Mouse (Mus musculus) ES-Bruce4 (cell line): ENCODE results near the gene Ankmy2. TPM values are rescaled to one million over a fixed set of nuclear protein-coding genes. Genes with fewer than 3 reads are reported as not detected.

Experiments
- H3K27ac ChIP-seq: 2 replicates; pipeline ENCODE4 v1.5.1; 2012; ENCODE audit warnings: low read length, inconsistent platforms; ENCODE audit not compliant: insufficient read depth
- H3K27me3 ChIP-seq: 2 replicates; pipeline ENCODE4 v1.6.1; 2012; ENCODE audit warnings: mild to moderate bottlenecking, low read length, inconsistent platforms; ENCODE audit not compliant: control insufficient read depth, poor library complexity, insufficient read depth, severe bottlenecking
- H3K36me3 ChIP-seq: 2 replicates; pipeline ENCODE4 v1.6.1; 2012; ENCODE audit warnings: inconsistent platforms, mild to moderate bottlenecking, low read length, moderate library complexity; ENCODE audit not compliant: control insufficient read depth, poor library complexity, insufficient read depth, severe bottlenecking
- H3K4me1 ChIP-seq: one replicate; pipeline ENCODE4 v1.8.1; 2011; ENCODE audit warnings: low read length; ENCODE audit not compliant: control insufficient read depth, insufficient read depth
- H3K4me3 ChIP-seq: 2 replicates; pipeline ENCODE4 v1.5.1; 2011; ENCODE audit warnings: low read depth, mild to moderate bottlenecking, low read length
- H3K9ac ChIP-seq: 2 replicates; pipeline ENCODE4 v1.6.1; 2012; ENCODE audit warnings: low read depth, mild to moderate bottlenecking, inconsistent platforms; ENCODE audit not compliant: poor library complexity, severe bottlenecking
- H3K9me3 ChIP-seq: replicated peaks from 2 replicates; pipeline ENCODE4 v1.6.1; 2012; ENCODE audit warnings: mild to moderate bottlenecking, low read length, inconsistent platforms; ENCODE audit not compliant: control insufficient read depth, poor library complexity, insufficient read depth, severe bottlenecking
- CTCF ChIP-seq: IDR thresholded peaks from one replicate; pipeline ENCODE4 v1.8.1; 2011; ENCODE audit warnings: low read depth, low read length
- EP300 ChIP-seq: IDR thresholded peaks from 2 replicates; pipeline ENCODE4 v1.6.1; 2011; ENCODE audit warnings: low read depth, low read length; ENCODE audit not compliant: insufficient read depth
- POLR2A ChIP-seq: IDR thresholded peaks from one replicate; pipeline ENCODE4 v1.8.1; 2011; ENCODE audit warnings: low read length; ENCODE audit not compliant: insufficient read depth
- polyA plus RNA-seq: library from polyadenylated mRNA; stranded (reverse); fragments of >200 nt; gene quantifications from 2 replicates; pipeline ENCODE4 v1.2.4, GENCODE M21; 2011; ENCODE audit warnings: low read depth; ENCODE audit not compliant: missing spikeins, insufficient read depth, insufficient read length

Gene Ankmy2
- polyA plus RNA-seq, 1 experiment: 25.1 TPM

DNA sequence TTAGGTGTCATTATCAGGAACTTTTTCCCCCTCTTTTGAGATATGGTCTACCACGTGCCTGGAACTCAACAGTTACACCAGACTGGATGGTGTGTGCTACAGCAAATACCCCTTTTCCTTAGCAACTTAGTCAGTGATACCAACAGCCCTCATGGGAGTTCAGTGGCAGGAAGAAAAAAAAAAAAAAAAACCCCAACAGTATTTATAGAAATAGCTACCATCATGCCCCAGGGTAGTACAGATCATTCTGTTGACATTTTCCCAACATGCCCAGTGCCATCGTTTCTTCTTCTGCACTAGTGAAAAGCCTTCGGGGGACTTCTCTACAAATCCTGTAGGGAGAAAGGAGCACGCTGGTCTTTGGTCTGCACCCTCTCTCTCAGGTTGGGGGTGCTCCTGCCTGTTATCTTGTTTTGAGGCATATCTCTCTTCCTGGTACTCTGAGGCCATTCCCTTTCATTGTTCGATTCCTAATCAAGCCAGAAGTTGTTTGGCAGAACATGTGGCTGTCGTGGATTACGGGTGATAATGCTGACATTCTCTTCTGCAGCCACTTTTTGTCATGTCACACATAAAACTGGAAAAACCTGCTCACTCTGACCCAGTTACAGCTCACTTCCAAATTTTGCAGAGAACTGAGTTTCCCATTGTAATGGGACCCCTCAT is 7.3 kb downstream of the Ankmy2 start:
- Histone ChIP-seq H3K4me1 (peaks cover 3% of the 10 kb centered on the region), H3K27ac (no peak overlapping the region), H3K36me3 (no peaks in the 10 kb centered on the region), H3K27me3 (no peaks in the 10 kb centered on the region), H3K4me3 (no peak overlapping the region), H3K9me3 (no peaks in the 10 kb centered on the region), H3K9ac (no peak overlapping the region)
- TF ChIP-seq CTCF (no peak), EP300 (no peak), POLR2A (no peak)

DNA sequence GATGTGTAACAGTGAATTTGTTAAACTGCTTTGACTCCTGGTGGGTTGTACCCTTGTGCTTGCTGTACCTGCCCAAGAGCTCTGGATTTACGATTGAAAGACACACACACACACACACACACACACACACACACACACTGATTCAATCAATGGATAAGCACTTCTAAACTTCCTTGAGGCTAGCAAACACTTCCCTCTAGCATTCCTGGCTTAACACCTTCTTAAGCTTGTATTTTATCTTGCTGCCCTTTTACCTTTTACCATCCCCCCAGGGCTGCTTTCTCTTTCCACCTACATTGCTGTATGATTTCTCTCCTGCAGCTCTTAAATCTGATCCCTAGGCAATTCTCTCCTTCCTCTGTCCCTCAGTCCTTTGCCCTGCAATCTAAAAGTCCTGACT is 8.4 kb downstream of the Ankmy2 start:
- TF ChIP-seq CTCF (no peak), POLR2A (no peak), EP300 (no peak)
- peaks cover 3% of the 10 kb centered on the region for H3K4me1 ChIP-seq
- no peaks in the 10 kb centered on the region for H3K27me3 ChIP-seq
- no peak overlapping the region for H3K9ac ChIP-seq
- no peak overlapping the region for H3K4me3 ChIP-seq
- no peak overlapping the region for H3K27ac ChIP-seq
- no peaks in the 10 kb centered on the region for H3K36me3 ChIP-seq
- H3K9me3 ChIP-seq: no peaks in the 10 kb centered on the region

DNA sequence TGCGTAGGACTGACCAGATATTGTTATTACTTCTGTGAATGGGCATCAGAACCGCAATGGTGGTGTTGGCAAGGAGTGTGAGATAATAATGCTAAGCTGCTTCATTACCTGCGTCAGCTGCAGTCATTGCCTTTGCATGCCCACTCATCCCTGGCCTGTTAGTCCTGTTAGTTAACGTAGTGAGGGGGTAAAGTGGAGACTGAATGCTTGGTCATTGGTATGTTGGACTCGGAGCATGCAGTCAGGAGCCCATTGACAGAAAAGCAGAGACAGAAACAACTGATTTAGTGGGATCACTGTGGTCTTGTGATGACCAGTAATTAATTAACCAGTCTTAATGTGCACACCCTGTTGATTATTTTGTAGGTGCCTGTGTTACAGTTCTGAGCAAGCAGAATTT is 20.3 kb downstream of the Ankmy2 start:
- H3K4me1 ChIP-seq: no peaks in the 10 kb centered on the region
- no peaks in the 10 kb centered on the region for H3K9me3 ChIP-seq
- H3K36me3 ChIP-seq: no peaks in the 10 kb centered on the region; the same call in 1 of the 2 replicates

DNA sequence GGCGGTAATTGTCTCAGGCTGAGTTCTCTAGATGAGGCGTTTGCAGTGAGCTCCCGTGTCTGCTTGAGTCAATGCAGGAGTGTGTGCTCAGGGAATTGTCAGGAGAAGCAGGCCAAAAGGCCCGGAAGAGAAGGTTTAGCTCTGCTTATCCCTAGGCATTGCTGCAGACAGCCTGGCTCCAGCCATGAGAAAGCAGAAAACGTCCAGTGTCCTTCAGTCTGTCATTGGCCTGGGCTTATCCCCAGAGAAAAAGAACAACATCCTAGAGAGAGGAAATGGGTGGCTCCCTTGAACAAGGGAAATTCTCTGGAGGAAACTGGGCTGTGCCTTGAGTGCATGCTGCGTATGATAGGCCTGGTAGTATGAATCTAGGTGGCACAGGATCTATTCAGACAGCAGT is 25.7 kb downstream of the Ankmy2 start:
- TF ChIP-seq CTCF (no peak), EP300 (no peak), POLR2A (no peak)
- Histone ChIP-seq H3K4me3 (no peak overlapping the region), H3K27ac (no peak overlapping the region), H3K27me3 (no peaks in the 10 kb centered on the region), H3K36me3 (peaks cover 2% of the 10 kb centered on the region; the same call in 1 of the 2 replicates), H3K9ac (no peak overlapping the region), H3K9me3 (no peaks in the 10 kb centered on the region), H3K4me1 (no peaks in the 10 kb centered on the region)

More for the DNA sequence above, 20.3 kb downstream of the Ankmy2 start:
- Histone ChIP-seq H3K27me3 (no peaks in the 10 kb centered on the region), H3K4me3 (no peak overlapping the region), H3K9ac (no peak overlapping the region), H3K27ac (no peak overlapping the region)
- no peak for TF ChIP-seq EP300
- TF ChIP-seq CTCF: no peak
- no peak for TF ChIP-seq POLR2A

DNA sequence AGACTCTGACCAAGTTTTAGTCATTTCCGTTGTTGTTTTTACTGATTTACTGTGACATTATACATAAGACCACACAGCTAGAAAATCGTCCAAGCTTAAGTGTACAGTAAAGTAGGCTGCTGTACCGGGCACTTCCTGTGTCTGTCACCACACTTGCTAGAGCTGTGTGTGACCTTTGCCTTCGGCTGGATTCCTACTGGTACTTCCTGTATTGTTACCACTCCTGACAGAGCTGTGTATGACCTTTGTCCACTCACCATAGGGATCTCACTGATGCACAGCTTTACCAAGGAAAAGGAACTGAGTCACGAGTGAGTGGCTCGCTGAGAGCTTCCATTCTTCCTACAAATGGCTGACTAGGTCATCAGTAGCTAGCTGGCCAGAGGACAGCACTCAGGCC is 30.2 kb downstream of the Ankmy2 start:
- no peak overlapping the region for H3K9ac ChIP-seq
- no peaks in the 10 kb centered on the region for H3K27me3 ChIP-seq
- TF ChIP-seq CTCF: no peak
- no peak for TF ChIP-seq POLR2A
- TF ChIP-seq EP300: no peak
- no peak overlapping the region for H3K4me3 ChIP-seq
- no peak overlapping the region for H3K27ac ChIP-seq
- no peaks in the 10 kb centered on the region for H3K9me3 ChIP-seq
- H3K36me3 ChIP-seq: peaks cover 2% of the 10 kb centered on the region; the same call in 1 of the 2 replicates
- H3K4me1 ChIP-seq: no peaks in the 10 kb centered on the region

DNA sequence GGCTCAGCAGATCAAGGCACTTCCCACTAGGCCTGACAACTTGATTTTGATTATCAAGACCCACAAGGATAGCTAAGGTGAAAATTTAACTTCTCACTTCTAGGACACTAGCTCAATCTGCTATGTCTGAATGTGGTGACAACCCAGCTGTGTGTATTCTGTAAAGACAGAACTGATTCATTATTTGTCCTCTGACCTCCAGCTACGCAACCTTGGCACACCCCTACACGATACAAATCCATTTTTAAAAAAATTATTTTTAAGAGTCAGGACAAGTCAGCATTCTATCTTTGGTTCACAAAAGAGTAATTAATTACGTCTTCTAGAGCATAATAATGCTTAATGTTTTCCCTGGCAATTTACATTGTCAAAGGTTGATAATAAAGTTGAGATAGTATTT is 32.7 kb downstream of the Ankmy2 start:
- Histone ChIP-seq H3K27ac (no peak overlapping the region), H3K36me3 (peaks cover 3% of the 10 kb centered on the region), H3K9ac (no peak overlapping the region), H3K9me3 (no peaks in the 10 kb centered on the region), H3K4me3 (no peak overlapping the region), H3K4me1 (no peaks in the 10 kb centered on the region), H3K27me3 (no peaks in the 10 kb centered on the region)
- TF ChIP-seq POLR2A: no peak
- TF ChIP-seq EP300: no peak
- no peak for TF ChIP-seq CTCF
